Mouse (Mus musculus): Measurements from ENCODE around the gene Commd4.

Gene Commd4

GRCm38 (mm10) chr9:57158013-57158470 is at the start of gene Commd4:
Commd4 (minus strand) TSS chr9:57158331.
- peak; percentile 97 for DNase-seq (ENCODE audit: low spot score)

- no peak for DNase-seq (ENCODE audit: low spot score)
Observed at GRCm38 (mm10) chr9:57206896-57207295, 48.8 kb upstream of the Commd4 start.

- DNase-seq (ENCODE audit: low spot score) = peak; percentile 53
Observed at GRCm38 (mm10) chr9:57203571-57203970, 45.4 kb upstream of the Commd4 start.

DNA sequence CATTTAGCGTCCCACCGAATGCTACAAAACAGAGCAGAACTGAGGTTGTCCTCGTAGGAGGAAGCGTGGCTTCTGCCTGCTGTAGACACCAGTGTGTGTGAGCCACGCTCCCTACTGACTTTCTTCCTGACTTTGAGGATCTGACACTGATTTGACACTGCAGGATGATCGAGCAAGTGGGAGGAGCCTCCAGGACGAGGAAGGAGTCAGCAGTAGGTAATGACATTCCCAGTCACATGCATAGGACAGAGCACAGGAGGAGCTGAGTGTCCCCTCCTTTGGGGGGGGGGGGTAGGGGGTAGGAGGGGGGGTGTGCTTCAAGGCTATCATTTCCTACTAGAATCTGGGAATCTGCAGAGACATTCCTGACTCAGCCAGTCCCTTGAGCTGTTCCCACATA is 44.9 kb upstream of the Commd4 start:
- no peak for DNase-seq (ENCODE audit: low spot score)

DNA sequence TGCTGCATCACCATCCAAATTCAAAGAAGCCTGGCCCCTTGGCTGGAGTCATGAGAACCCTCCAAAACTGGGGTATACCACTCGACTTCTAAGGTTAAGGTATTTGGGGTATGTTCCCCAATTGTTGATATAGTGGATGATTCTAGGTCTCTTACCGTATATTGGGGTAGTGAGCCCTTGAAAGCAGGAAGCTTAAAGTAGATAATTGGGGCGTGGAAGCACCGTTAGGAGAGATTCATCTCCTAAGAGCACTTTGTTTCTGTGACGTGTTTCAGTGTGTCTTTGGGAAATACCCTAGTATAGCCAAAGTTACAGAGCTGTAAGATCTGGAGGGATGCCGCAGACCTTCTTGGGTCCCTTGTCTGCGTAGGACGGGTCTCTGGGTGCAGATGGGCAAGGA is 39.3 kb upstream of the Commd4 start:
- no peak for DNase-seq (ENCODE audit: low spot score)

DNA sequence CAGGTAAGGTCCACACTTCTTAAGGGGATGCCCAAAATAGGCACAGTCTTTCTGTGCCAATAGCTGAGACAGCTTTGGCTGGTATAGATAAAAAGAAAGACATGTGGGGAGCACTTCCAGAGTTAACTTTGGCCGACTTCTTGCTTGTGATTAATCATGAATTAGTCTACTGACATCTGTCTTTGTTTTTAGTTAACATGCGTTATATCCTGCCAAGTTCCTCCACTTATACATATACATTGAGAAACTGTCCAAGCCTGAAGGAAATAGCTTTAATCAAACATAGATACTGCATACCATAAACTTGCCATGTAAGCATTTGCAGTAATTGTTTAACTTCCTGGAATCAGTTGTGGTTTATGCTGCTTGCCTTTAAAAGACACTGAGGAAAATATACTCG is 38.6 kb upstream of the Commd4 start:
- no peak for DNase-seq (ENCODE audit: low spot score)

DNA sequence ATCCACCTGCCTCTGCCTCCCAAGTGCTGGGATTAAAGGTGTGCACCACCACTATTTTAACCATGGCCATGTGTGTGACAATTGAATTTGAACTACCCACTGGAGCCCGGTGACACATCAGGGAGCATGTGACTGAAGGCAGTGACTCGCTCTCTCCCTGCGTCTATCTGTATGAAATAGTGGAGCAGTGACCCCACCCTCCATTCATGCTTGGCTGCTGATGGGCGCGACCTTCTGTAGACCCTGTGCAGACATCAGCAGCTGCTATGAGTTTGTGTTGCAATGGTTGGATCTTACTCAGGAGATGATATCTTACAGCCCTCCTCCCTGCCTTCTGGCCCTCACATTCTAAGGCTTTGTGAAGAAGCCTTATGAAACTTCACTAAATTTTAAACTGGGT is 10.3 kb upstream of the Commd4 start:
- no peak for DNase-seq (ENCODE audit: low spot score)

DNA sequence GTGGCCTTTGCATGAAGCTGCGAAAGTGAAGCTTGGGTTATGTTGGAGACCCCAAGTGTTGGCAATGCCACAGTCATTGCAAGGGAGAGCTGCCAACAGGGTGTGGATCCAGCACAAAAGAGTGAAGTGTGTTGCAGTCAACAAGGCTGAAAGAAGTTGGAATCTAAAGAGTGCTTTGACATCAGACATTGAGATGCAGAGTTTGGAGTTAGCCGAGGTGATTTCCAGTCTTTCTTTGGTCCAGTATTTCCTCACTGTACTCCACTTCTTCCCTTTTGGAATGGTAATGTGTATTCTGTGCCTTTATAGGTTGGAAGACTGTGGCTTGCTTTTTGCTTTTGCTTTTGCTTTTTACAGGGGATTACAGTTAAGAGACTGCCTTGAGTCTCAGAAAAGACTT is 8.0 kb upstream of the Commd4 start:
- DNase-seq (ENCODE audit: low spot score) = no peak

- no peak for DNase-seq (ENCODE audit: low spot score)
Observed at GRCm38 (mm10) chr9:57163137-57163536, 5.0 kb upstream of the Commd4 start.

DNA sequence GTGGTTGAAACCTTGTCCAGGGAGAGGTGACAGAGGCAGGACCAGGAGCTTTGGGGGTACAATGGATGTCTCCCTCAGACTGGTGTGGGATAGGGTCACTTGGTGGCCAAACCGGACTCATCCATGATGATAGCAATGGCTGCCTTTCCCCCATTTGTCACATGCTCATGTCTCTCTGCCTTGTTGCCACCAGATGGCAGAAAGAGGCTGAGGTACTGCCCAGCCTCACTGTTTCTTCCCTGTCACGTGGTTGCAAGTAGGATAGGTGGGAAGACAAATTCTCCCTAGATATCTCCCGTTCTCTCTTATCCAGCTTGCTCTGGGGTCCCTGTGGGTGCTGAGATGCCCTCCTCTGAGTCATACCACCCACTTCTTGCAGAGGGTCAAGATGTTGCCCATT is 4.4 kb upstream of the Commd4 start:
- DNase-seq (ENCODE audit: low spot score) = no peak

- no peak for DNase-seq (ENCODE audit: low spot score)
Observed at GRCm38 (mm10) chr9:57158506-57158905, 375 bp upstream of the Commd4 start.

DNA sequence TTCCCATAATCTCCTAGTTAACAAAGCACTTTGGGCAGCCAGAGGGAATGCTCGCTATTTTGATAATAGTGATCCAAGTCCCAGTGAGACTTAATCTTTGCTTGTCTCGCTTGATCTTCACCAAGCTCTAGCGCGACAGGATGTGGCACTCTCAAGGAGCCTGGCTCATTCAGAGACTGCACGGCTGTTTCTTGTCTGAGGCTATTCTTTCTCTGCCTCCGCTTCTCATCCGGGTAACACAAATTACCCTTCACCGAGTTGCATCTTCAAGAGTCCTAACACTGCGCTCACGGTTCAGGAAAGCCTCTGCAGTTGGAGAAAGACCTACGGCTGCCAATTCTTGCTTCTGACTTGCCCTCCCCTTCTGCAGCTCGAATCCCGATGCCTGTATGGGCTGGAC is 632 bp downstream of the Commd4 start:
- no peak for DNase-seq (ENCODE audit: low spot score)

DNA sequence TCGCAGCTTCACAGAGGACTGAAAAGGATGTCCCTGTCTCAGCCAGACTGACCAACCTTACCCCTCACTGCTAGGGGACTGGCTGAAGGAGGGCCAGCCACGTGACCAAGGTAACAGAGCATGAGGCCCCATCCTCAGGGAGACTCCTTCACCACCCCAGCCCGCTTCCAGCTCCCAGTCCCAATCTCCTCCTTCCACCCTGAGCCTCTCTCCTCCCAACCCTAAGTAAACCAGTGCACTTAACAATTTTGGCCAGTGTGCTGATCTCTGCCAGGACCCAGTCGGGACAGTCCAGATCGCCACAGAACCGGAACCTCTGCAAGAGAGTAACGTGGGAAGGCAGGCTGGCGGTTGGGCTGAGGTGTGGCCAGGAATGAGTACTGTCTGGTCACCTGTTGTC is 1.3 kb downstream of the Commd4 start:
- no peak for DNase-seq (ENCODE audit: low spot score)

DNA sequence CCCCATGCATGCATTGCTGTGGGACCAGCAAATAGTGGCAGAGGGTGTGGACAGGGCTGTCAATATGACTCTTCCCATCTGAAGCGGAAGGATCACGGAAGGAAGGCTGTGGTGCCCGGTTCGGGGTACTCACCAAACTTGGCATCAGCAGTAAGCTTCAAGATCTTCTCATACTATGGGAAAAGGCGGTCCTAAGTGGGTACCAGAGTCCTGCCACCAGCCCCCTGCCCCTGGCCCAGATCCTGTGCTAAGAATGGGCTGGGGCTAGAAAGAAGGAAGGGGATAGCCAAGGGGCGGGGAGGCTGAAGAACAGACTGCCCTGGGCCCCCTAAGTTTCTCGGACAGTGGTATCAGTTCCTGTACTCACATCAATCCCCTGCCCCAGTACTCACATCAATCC is 1.7 kb downstream of the Commd4 start:
- DNase-seq (ENCODE audit: low spot score) = no peak

DNA sequence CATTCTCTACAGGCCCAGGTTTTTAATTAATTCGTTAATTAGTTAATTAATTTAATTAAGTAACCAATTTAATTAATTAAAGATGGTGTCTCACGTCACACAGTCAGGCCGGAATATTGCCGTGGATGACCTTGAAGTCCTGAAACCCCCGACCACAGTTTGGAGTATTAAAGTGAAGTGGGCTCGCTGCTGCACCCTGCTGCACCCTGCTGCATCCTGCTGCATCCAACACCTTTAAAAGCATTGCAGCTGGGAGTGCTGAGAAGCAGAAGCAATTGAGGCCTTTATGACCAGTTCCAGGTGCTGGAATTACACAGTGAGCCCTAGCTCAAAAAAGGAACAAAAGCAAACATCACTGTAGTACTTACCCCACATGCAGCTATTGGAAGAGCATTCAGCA is 5.8 kb downstream of the Commd4 start:
- no peak for DNase-seq (ENCODE audit: low spot score)

DNA sequence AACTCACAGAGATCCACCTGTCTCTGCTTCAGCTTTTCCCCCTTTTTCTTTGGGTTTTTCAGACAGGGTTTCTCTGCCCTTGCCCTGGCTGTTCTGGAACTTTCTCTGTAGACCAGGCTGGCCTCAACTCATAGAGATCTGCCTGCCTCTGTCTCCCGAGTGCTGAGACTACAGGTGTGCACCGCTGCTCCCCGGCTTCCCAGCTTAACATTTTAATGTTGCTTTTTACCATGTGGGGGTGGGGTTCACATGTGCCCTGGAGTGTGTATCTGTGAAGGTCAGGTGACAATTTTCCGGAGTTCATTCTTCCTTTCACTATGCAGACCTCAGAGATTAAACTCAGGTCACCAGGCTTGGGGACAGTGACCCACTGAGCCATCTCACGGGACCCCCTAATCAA is 7.9 kb downstream of the Commd4 start:
- DNase-seq (ENCODE audit: low spot score) = no peak

DNA sequence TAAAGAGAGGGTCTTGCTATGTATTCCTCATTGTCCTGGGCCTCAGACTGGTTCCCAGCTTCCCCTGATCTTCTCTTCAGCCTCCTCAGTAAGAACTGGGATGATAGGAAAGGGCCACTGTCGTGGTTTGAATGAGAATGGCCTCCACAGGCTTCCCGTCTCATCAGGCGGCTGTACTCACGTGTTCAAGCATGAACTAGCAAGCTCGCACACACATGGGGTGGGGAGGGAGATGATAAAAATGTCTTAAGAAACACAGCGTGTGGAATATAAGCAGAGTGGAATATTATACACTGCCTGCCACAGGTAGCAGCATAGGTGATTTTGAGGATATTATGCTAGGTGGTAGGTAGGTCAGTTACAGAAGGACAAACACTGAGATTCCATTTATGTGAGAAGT is 9.1 kb downstream of the Commd4 start:
- DNase-seq (ENCODE audit: low spot score) = no peak

GRCm38 (mm10) chr9:57148144-57148878 is 9.8 kb downstream of the Commd4 start, which contains the start of gene Neil1:
Neil1 (minus strand) TSS chr9:57148305.
- peak; percentile 86 for DNase-seq (ENCODE audit: low spot score)

DNA sequence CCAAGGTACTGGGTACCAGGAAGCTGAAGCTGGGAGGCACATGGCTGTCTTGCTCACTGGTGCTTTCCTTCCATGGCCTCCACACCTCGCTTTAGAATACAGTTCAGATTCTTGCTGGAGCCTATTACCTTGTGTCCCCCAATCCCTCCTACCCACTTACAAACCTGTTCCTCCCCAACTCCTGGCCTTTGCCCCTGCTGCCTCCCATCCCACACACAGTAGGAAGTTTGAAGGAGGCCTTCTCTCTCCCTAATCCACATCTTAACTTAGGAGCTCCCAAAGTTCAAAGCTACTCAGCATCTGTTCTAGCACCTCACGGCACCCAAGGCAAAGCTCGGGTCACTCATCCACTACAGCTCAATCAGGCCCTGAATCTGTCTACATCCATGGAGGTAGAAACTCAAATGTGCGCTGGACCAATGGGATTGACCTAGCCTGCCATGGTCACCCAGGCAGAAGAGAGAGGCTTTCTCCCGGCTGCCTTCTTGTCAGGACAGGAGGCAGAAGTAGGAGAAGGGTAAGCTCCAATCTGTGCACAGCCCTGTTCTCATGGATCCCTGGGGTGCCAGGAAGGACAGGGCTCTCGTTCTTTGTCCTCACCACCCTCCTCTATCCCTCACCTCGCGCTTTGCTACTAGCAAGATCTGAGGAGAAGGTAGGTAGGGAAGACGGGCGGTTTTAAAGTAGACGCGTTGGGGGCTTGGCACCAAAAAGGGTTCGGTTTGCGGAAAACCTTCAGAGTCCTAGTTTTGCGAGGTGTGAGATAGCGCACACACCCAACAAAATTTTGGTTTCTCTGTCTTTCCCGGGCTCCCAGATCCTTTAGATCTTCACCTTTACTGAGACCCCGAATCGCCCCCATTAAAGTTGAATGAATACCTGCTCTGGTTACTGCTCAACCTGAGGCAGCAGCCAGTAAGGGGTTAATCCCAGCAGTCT is 10.7 kb downstream of the Commd4 start:
- DNase-seq (ENCODE audit: low spot score) = no peak

DNA sequence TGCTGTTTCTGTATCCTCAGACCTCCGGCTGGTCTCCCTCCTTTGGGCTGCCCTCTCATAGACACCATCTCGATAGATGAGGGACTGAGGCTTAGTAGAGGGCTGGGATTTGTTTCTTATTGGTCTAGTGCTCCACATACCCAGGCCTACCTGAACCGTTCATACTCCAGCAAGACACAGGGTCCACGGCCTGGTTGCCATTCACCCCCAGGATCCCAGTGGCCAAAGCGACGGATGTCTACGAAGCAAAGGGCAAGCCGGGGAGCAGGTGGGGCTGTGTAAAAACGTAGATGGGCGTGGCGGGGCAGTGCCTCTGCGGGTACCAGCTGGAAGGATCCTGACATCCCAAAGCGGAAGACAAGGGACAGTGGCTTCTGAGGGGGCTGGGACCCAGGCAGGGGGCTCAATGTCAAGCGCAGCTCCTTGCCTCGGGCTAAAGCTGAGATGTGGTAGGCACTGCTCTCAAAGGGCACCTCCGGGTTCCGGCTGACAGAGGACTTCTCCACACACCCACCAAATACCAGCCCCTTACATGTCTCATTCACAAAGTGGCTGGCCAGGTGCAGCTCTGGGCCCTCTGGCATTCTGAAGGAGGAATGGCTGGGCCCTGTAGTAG is 11.6 kb downstream of the Commd4 start:
- no peak for DNase-seq (ENCODE audit: low spot score)

DNA sequence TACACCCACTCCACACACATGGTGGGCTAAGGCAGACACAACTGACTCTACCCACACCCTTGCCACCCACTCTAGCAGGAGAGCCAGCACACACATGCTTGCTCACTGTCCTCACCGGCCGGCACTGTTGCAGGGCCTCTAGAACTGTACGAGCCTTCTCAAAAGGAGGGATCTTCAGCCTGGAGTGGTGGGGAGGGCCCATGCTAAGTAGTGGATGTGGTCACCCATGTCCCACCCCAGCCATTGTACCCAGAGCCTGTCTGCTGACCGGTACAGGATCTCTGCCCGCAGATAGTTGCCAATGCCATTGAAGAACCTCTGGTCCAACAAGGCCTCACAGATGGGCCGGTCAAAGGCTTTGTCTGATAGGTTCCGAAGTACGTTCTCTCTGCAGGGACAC is 13.3 kb downstream of the Commd4 start:
- DNase-seq (ENCODE audit: low spot score) = no peak

- DNase-seq (ENCODE audit: low spot score) = no peak
Observed at GRCm38 (mm10) chr9:57143212-57143611, 14.9 kb downstream of the Commd4 start.
